Mouse (Mus musculus) c-Kit-positive CD71-negative TER-119-negative erythroid progenitor cells, embryonic 14.5 days (primary cell): ENCODE results near the gene Hoxa4.

Experiments used
- DNase-seq: peaks from one replicate; pipeline ENCODE4 v3.0.0-alpha.2; 2013; ENCODE audit warnings: low read depth

The Hoxa4 gene

GRCm38 (mm10) chr6:52152226-52153193, 39.0 kb downstream of the Hoxa4 start:
- DNase-seq: no peak

GRCm38 (mm10) chr6:52151571-52151970, 40.0 kb downstream of the Hoxa4 start:
- no peak for DNase-seq

GRCm38 (mm10) chr6:52150401-52150966, 41.1 kb downstream of the Hoxa4 start:
- no peak for DNase-seq
